Mouse (Mus musculus): Measurements from ENCODE around the gene Cyp2u1. TPM values are rescaled to one million over a fixed set of nuclear protein-coding genes. Genes with fewer than 3 reads are reported as not detected.

Gene Cyp2u1
- polyA plus RNA-seq, 1 experiment from 2014 or later, result 0.29 TPM

DNA sequence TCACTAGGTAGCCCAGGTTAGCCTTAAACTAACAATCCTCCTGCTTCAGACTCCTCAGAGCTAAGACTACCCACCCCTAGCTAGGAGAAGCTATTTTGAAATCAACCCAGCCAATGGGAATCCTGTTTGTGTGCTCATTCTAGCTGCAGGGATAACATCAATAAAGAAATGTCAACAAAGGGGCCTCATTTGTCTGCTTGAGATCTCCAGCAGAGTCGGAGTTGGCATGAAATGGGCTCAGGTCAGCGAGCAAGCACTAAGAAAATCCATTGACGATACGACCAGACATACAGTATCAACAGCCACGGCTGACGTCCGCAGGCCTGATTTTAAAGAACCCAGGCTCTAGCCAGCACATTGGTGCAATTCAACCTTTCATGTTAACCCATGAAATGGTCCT is 24.2 kb upstream of the Cyp2u1 start:
- no peaks in the 10 kb centered on the region for H3K27me3 ChIP-seq (replicated peaks)
- H3K9me3 ChIP-seq (replicated peaks), result 0 out of 2 replicates have a peak, but pooled peaks cover 4% of the 10 kb centered on the region
- 68% methylated on average over 7 of the region's 7 CpGs for WGBS (ENCODE audit: insufficient replicate concordance)

DNA sequence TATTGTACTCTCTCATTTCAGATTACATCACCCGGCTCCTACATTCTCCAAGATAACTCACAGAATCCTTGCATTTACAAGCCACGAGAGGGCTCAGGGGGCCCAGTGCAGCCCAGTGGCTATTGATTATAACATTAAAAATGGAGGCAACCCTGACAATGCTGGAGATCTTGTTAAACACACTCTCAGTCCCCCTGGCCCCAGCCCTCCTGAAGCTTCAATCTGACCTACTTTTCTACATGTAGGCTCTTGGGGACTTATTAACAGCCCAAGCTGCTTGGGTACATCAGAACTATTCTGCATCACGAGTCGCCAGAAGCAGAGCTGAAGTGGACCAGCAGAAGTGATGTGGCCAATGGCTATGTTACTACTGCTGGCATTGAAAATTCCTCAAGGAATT is 23.6 kb upstream of the Cyp2u1 start:
- no peak overlapping the region for H3K9ac ChIP-seq
- H3K4me2 ChIP-seq, result no peak overlapping the region
- H3K27me3 ChIP-seq (replicated peaks), result no peaks in the 10 kb centered on the region
- whole genome bisulfite sequencing (ENCODE audit: insufficient replicate concordance), result 67% methylated on average over 4 of the region's 4 CpGs
- H3K9me3 ChIP-seq (replicated peaks), result 0 out of 2 replicates have a peak, but pooled peaks cover 4% of the 10 kb centered on the region
- H3K4me1 ChIP-seq, result no peaks in the 10 kb centered on the region
- no peak for ATAC-seq
- H3K36me3 ChIP-seq, result peaks cover 10% of the 10 kb centered on the region
- no peak overlapping the region for H3K27ac ChIP-seq
- no peak overlapping the region for H3K4me3 ChIP-seq

More for the DNA sequence above, 24.2 kb upstream of the Cyp2u1 start:
- Histone ChIP-seq H3K4me3 (no peak overlapping the region), H3K36me3 (peaks cover 10% of the 10 kb centered on the region), H3K9ac (no peak overlapping the region), H3K4me1 (no peaks in the 10 kb centered on the region), H3K27ac (no peak overlapping the region), H3K4me2 (no peak overlapping the region)
- no peak for ATAC-seq

- H3K36me3 ChIP-seq, result no peaks in the 10 kb centered on the region
- H3K9ac ChIP-seq, result no peak overlapping the region
- no peak overlapping the region for H3K4me3 ChIP-seq
- no peak overlapping the region for H3K27ac ChIP-seq
- no peak for ATAC-seq
- WGBS (ENCODE audit: insufficient replicate concordance), result 67% methylated on average over 14 of the region's 14 CpGs
- H3K4me2 ChIP-seq, result no peak overlapping the region
- no peaks in the 10 kb centered on the region for H3K9me3 ChIP-seq (replicated peaks)
- H3K4me1 ChIP-seq, result no peaks in the 10 kb centered on the region
- H3K27me3 ChIP-seq (replicated peaks), result no peaks in the 10 kb centered on the region
Observed at GRCm38 (mm10) chr3:131322081-131322815, 19.2 kb upstream of the Cyp2u1 start.

DNA sequence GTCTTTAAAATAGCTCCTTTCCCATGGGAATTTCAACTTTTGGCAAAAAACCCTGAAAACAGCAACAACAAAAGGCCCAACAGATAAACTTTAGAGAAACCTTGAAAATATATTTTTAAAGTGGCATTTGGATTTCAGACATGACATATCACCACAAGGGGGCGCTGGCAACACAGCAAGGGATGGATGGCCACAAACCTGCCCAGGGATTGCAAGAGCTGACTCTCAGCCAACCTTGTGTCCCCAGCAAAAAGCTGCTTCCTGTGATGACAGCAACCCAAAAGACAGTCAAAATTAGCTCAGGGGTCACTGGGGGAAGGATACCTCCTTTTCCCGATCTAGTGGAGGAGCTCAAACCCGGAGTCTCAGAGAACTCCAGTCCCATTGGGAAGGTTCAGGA is 17.2 kb upstream of the Cyp2u1 start:
- Histone ChIP-seq H3K36me3 (no peaks in the 10 kb centered on the region), H3K9ac (no peak overlapping the region), H3K4me1 (no peaks in the 10 kb centered on the region), H3K27me3 (replicated peaks) (no peaks in the 10 kb centered on the region), H3K4me3 (no peak overlapping the region), H3K9me3 (replicated peaks) (no peaks in the 10 kb centered on the region), H3K4me2 (no peak overlapping the region), H3K27ac (no peak overlapping the region)
- ATAC-seq, result no peak
- WGBS (ENCODE audit: insufficient replicate concordance), result 8% methylated on average over 3 of the region's 3 CpGs

DNA sequence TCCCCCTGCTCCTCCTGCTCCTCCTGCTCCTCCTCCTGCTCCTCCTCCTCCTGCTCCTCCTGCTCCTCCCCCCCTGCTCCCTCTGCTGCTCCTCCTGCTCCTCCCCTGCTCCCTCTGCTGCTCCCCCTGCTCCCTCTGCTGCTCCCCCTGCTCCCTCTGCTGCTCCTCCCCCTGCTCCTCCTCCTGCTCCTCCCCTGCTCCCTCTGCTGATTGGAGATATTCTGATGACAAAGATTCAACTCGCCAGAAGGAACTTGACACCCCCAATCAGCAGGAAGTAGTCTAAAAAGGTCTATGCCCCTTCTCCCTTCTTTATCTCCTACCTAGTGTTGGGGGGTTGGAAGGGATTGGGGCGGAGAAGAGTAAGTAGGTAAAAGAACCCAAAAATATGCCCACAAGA is 15.2 kb upstream of the Cyp2u1 start:
- no peak overlapping the region for H3K4me3 ChIP-seq
- WGBS (ENCODE audit: insufficient replicate concordance), result 38% methylated on average over 2 of the region's 2 CpGs
- no peaks in the 10 kb centered on the region for H3K36me3 ChIP-seq
- no peaks in the 10 kb centered on the region for H3K27me3 ChIP-seq (replicated peaks)
- H3K9ac ChIP-seq, result no peak overlapping the region
- H3K4me1 ChIP-seq, result no peaks in the 10 kb centered on the region
- ATAC-seq, result no peak
- H3K9me3 ChIP-seq (replicated peaks), result no peaks in the 10 kb centered on the region
- no peak overlapping the region for H3K27ac ChIP-seq
- no peak overlapping the region for H3K4me2 ChIP-seq

GRCm38 (mm10) chr3:131317126-131317525 is 14.1 kb upstream of the Cyp2u1 start:
- Histone ChIP-seq H3K4me1 (no peaks in the 10 kb centered on the region), H3K9me3 (replicated peaks) (no peaks in the 10 kb centered on the region), H3K27me3 (replicated peaks) (no peaks in the 10 kb centered on the region), H3K36me3 (no peaks in the 10 kb centered on the region), H3K9ac (no peak overlapping the region), H3K4me2 (no peak overlapping the region), H3K27ac (no peak overlapping the region), H3K4me3 (no peak overlapping the region)
- 72% methylated on average over 1 of the region's 1 CpGs for WGBS (ENCODE audit: insufficient replicate concordance)
- ATAC-seq, result no peak

DNA sequence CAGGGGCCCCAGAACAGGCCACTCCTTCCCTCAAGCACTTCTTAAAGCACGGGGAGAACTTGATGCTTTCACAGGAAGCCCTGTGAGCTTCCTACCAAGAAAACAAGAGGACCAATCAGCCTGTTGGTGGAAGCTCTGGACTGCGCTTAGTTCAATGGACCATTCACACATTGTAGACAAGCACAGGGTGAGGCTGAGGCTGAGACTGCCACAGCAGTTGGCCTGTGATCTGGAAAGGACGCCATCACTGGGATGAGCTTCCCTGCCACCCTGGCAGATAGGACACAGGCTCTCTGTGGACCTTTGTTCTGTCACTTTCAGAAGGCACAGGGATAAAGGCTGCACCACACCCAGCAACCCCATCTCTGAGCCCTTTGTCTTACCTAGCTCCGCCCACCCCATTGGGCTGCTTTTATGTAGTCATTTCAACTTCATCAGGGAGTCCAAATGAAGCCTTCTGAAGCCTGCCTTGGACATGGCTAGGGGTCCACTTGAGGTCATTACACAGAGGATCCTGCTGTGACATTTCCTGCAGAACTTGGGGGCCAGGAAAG is 13.0 kb upstream of the Cyp2u1 start:
- Histone ChIP-seq H3K27me3 (replicated peaks) (no peaks in the 10 kb centered on the region), H3K36me3 (no peaks in the 10 kb centered on the region), H3K27ac (no peak overlapping the region), H3K4me1 (no peaks in the 10 kb centered on the region), H3K4me3 (no peak overlapping the region), H3K9ac (no peak overlapping the region), H3K9me3 (replicated peaks) (no peaks in the 10 kb centered on the region), H3K4me2 (no peak overlapping the region)
- WGBS (ENCODE audit: insufficient replicate concordance), result 49% methylated on average over 4 of the region's 4 CpGs
- ATAC-seq, result no peak

DNA sequence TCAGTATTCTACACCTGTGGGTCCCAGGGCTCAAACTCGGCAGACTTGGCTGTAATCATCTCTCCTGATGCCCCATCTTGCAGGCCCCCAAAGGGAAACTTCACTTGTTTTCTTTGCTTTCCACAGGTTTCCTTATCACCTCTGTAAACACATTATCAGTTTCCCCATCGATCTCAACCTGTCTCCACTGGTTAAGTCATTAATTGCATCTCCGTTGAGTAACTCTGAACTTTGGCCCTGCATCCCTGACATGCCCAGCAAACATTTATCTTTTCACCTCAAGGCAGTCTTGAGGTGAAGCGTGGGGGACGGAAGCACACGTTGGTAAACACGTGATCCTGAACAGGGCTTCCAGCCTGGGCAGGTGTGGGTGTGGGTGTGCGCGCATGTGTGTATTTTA is 9.3 kb upstream of the Cyp2u1 start:
- no peaks in the 10 kb centered on the region for H3K4me1 ChIP-seq
- no peak for ATAC-seq
- H3K9me3 ChIP-seq (replicated peaks), result peaks cover 7% of the 10 kb centered on the region; the same call in 1 of the 2 replicates
- no peak overlapping the region for H3K27ac ChIP-seq
- H3K9ac ChIP-seq, result no peak overlapping the region
- peak overlapping the region; percentile 10; the same call in 1 of the 2 replicates for H3K4me2 ChIP-seq
- no peaks in the 10 kb centered on the region for H3K36me3 ChIP-seq
- H3K4me3 ChIP-seq, result no peak overlapping the region
- no peaks in the 10 kb centered on the region for H3K27me3 ChIP-seq (replicated peaks)
- 61% methylated on average over 9 of the region's 9 CpGs for WGBS (ENCODE audit: insufficient replicate concordance)

DNA sequence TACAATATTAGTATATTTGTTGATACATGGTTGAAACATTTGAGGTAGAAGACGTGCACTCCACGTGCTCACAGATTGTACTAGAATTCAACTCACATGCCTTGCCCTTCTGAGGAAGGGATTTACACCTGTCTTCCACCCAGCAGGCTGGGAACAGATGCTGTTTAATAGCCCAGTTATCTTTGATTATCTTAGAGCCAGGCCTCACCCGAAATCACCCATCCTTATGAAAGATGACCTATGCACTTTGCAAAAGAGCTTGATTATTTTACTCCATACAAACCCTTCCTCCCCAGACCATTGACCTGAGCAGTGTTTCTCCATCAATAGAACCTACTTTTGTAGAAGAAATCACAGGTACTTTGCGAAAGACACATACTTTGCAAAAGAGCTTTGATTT is 7.5 kb upstream of the Cyp2u1 start:
- no peaks in the 10 kb centered on the region for H3K36me3 ChIP-seq
- WGBS (ENCODE audit: insufficient replicate concordance), result 74% methylated on average over 4 of the region's 4 CpGs
- no peak overlapping the region for H3K9ac ChIP-seq
- no peak for ATAC-seq
- no peak overlapping the region for H3K27ac ChIP-seq
- H3K9me3 ChIP-seq (replicated peaks), result peaks cover 7% of the 10 kb centered on the region; the same call in 1 of the 2 replicates
- no peak overlapping the region for H3K4me3 ChIP-seq
- H3K27me3 ChIP-seq (replicated peaks), result no peaks in the 10 kb centered on the region
- H3K4me1 ChIP-seq, result no peaks in the 10 kb centered on the region
- H3K4me2 ChIP-seq, result no peak overlapping the region

- Histone ChIP-seq H3K27ac (no peak overlapping the region), H3K4me3 (no peak overlapping the region), H3K4me1 (peaks cover 5% of the 10 kb centered on the region), H3K9me3 (replicated peaks) (peaks cover 7% of the 10 kb centered on the region; the same call in 1 of the 2 replicates), H3K9ac (no peak overlapping the region), H3K4me2 (no peak overlapping the region), H3K27me3 (replicated peaks) (no peaks in the 10 kb centered on the region), H3K36me3 (no peaks in the 10 kb centered on the region)
- no peak for ATAC-seq
- WGBS (ENCODE audit: insufficient replicate concordance), result 66% methylated on average over 3 of the region's 3 CpGs
Observed at GRCm38 (mm10) chr3:131307811-131308210, 4.8 kb upstream of the Cyp2u1 start.

DNA sequence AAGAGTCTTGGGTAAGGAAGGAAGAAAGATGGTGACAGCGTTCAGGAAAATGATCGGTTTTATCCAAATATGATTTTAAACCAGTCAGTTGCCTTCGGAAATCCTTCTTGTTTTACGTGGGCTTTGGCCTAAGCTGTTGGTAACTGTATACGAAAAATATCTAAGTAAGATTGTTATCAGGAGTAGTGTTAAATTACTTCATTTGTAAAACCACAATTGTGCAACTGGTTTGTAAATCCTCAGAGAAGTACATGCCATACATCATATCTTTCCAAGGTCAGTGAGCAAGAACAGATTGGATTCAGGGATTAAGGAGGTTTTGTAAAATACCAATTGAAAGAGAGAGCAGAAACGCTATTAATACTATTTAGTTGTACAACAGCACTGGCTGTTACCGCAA is 3.2 kb upstream of the Cyp2u1 start:
- Histone ChIP-seq H3K4me2 (no peak overlapping the region), H3K9ac (no peak overlapping the region), H3K4me3 (no peak overlapping the region), H3K9me3 (replicated peaks) (peaks cover 7% of the 10 kb centered on the region; the same call in 1 of the 2 replicates), H3K4me1 (peaks cover 12% of the 10 kb centered on the region), H3K27me3 (replicated peaks) (no peaks in the 10 kb centered on the region), H3K27ac (no peak overlapping the region), H3K36me3 (no peaks in the 10 kb centered on the region)
- WGBS (ENCODE audit: insufficient replicate concordance), result 74% methylated on average over 7 of the region's 7 CpGs
- ATAC-seq, result no peak

GRCm38 (mm10) chr3:131303320-131303714 is 290 bp upstream of the Cyp2u1 start:
- H3K9ac ChIP-seq, result peak overlapping the region; percentile 31; the same call in 1 of the 2 replicates
- ATAC-seq, result peak; percentile 36; the same call in 1 of the 2 replicates
- no peaks in the 10 kb centered on the region for H3K9me3 ChIP-seq (replicated peaks)
- 11% methylated on average over 5 of the region's 5 CpGs for WGBS (ENCODE audit: insufficient replicate concordance)
- peak overlapping the region; percentile 62 for H3K4me3 ChIP-seq
- H3K27ac ChIP-seq, result no peak overlapping the region
- no peaks in the 10 kb centered on the region for H3K36me3 ChIP-seq
- no peaks in the 10 kb centered on the region for H3K27me3 ChIP-seq (replicated peaks)
- peaks cover 12% of the 10 kb centered on the region for H3K4me1 ChIP-seq
- H3K4me2 ChIP-seq, result peak overlapping the region; percentile 95

Measured in liver, embryonic 12.5 days (tissue).